Mouse (Mus musculus) cerebellum, adult 18-20 months (tissue): ENCODE data around the gene Ets1.

ENCODE experiments used
- DNase-seq, 2 experiments: peaks; one replicate each; pipeline ENCODE4 v3.0.0; 2021

Gene Ets1

GRCm38 (mm10) chr9:32731787-32732186, 95.8 kb downstream of the Ets1 start:
- DNase-seq, result no peak

DNA sequence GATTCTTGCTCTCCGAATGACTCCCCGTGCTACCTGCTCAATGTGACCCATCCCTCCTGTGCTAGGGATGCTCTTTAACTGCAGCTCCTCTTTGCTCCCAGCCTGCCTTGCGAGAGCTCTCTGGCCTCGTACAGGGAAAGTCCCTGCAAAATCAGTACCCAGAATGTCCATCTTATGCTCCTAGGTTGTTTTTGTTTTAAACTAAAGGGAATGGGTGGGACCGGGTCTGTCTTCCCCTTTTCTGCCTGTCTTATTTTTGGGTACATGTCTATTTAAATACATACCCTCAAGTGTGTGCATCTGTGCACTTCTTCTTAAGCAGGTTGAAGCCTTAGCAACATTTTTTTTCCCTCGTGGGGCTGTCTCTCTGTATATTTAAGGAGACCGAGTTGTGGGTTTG, 99.0 kb downstream of the Ets1 start:
- DNase-seq, result no peak

- no peak for DNase-seq
These were observed 100.0 kb downstream of the Ets1 start for GRCm38 (mm10) chr9:32736051-32736450.

DNA sequence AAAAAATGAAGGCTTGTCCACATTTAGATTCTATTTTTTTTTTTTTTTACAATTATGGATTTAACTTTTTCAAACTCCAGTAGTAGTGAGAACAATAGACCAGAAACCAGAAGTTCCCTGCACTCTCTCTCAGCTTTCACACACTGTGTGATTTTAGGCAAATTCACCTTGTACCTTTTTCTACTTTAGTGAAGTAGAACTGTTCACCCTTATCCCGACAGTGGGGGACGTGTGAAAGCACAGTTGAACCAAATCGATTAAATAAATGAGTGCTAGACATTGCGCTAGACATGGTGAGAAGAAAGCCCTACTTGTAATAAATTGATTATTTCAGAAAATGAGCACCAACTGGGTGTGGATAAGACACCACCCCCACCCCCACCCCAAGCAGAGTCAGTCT, 104.0 kb downstream of the Ets1 start:
- no peak for DNase-seq

DNA sequence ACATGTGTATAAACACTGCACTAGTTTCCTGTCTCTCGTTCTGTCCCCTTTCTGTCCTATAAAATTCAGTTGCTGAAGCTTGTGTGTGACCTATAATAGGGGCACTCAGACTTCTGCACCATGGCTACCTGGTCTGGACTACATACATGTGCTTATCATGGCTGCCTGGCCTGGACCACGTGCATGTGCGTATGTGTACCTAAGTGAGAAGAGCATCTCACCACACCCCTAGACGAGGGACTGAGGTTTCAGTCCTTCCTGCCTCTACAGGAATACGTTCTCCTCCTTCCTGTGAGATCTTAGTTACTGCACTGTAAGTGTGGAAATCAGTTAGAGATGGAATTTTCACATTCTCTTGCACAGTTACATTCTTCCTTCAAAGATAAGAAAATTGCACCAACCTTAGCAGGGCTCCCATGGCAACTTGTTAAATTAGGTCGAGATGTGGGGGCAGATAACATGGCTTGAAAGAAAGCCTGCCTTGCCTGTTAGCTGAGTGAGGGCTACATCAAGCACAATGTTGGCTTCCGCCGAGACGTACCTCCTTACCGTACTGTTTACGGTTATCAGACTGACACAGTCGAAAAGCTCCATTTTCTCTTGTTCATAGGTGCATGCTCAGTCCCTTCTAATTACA, 104.8 kb downstream of the Ets1 start:
- DNase-seq, result no peak

- no peak for DNase-seq
These were observed 105.7 kb downstream of the Ets1 start for GRCm38 (mm10) chr9:32741681-32742080.

- DNase-seq, result no peak
These were observed 107.1 kb downstream of the Ets1 start for GRCm38 (mm10) chr9:32743157-32743556.

DNA sequence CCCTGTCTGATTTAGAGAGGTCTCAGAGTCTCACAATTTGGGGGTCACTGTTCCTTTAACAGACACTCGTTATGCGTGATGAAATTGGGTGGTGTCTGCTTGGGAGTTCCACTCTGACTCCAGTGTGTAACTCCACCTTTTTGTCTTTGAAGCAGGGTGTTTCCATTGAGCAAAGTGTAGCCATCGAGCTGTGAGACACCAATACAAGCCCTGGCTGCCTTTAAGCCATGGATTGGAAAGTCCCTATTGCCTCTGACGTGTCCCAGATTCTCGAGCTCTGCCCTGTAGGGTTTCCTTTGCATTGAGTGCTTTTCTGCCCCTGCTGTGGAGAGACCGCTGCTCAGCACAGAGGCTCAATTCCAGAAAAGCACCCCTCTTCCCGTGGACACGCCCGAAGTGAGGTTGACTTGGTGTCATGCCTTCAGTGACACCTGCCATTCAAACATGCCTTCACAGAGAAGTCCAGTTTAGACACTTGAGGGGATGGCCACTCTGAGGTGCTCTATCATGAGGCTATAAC, 107.7 kb downstream of the Ets1 start:
- no peak for DNase-seq

DNA sequence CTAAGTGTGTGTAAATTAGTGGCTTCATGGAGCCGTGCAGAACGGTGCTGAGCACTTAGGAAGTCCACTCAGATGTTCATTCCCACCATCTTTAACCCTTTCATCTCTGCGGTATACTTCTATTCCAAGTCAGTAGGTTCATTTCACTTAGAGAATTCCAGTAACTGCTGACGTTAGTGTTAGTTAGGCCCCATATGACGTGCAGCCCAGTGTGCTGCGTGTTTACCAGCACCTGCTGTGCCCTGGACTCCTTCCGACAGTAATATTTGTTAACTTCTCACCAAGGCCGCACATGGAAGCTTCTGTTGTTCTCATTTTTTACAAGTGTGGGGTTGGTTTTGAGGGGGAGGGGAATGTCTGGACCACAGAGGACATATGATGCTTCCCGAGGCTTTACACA, 108.3 kb downstream of the Ets1 start:
- DNase-seq, result no peak

DNA sequence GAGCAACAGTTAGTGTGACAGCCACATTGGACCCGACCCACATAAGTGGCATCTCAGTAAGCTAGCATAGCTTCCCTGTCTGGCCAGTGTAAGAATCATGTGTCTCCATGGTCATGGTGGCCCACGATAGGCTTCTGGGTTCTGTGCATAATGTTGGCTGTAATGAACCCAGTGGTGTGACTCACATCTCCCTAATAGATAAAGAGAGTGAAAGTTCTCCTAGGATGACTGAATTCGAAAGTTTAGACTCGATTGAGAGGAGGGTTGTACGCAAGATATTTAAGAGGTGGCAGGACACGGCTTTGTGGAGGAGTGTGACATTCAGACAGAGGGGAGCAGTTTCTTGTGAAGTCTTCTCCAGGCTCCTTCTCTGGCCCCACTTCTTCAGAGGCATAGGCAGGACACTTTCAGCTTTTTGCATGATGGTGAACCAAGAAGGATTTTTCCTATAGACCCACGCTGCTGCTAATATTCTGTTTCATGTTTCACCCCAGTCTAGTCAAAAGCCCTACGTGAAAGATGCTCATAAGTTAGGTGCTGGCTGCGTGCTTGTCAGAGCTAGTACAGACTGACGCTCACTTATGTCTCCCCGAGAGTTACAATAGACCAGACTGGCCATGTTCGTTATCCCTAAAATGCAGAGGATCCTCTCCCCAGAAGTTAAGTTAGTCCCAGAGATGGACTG, 109.2 kb downstream of the Ets1 start:
- no peak for DNase-seq

DNA sequence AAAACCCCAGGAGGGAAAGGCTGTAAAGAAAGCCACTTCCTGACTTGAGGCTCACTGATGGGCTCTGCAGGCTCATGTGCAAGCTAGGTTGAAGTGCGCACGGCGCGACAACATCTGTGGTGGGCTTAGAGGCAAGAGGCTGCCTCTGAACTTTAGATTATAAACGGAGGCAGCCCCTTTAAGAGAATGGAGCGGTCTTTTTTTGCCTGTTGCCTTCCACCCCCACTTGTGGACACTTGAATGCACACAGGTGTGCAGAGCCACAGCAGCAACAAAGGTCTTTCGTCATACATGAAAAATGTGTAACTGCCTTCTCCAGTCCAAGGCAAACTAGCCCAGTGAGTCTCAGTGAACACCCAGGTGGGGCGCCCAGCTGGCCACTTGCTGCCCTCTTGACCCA, 110.0 kb downstream of the Ets1 start:
- DNase-seq, result no peak

DNA sequence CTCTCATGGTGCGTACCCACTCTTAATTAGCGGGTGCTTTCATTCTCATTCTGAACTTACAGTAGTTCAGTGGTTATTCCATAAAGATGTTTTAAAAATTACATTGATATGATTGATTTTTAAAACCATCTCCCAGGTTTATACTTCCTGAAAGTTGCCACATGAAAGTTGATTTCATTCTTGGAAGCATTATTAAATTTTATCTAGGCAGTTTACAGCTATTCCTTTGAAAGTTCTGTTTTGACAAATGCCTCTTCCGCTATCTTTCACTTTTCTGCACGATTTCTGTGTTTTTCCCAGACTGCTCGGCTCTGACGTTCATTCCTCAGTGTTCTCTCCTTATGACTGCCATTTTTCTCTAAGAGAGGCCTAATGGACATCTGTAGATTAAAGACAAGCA, 110.6 kb downstream of the Ets1 start:
- no peak for DNase-seq

- no peak for DNase-seq
These were observed 111.6 kb downstream of the Ets1 start for GRCm38 (mm10) chr9:32747624-32748023.

DNA sequence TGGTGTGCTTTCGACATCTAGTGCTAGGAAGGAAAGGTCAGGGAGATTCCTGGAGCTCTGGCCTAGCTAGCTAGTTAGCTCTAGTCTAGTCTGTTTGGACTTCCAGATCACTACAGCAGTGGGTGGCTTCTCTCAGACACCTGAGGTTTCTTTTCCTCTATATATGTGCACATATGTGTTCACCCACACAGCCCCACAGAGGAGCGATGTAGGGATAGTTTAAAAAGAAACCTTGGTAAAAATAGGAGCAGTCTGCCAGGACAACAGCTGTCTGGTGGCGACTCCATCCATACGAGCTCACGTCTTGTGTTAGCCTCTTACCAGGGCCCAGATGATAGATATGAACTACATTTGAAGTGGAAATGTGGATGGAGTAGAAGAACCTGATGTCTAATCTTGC, 112.5 kb downstream of the Ets1 start:
- no peak for DNase-seq

GRCm38 (mm10) chr9:32749721-32750480, 113.9 kb downstream of the Ets1 start:
- DNase-seq, result no peak

DNA sequence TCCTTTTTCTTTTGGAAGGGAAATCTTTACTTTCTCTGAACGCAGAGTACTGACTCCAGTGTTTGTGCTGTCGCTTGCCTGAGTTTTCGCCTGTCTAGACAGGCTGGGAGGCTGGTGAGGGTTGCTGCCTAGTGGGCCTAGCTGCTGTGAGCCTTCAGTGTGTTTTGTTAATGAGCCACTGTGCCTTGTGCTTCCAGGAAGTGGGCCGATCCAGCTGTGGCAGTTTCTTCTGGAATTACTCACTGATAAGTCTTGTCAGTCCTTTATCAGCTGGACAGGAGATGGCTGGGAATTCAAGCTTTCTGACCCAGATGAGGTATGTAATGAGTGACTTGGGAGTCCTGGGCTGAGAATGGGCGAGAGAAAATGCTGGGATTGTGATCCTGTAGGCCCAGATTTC, 116.6 kb downstream of the Ets1 start:
- DNase-seq, result no peak

GRCm38 (mm10) chr9:32754311-32754710, 118.3 kb downstream of the Ets1 start:
- no peak for DNase-seq

DNA sequence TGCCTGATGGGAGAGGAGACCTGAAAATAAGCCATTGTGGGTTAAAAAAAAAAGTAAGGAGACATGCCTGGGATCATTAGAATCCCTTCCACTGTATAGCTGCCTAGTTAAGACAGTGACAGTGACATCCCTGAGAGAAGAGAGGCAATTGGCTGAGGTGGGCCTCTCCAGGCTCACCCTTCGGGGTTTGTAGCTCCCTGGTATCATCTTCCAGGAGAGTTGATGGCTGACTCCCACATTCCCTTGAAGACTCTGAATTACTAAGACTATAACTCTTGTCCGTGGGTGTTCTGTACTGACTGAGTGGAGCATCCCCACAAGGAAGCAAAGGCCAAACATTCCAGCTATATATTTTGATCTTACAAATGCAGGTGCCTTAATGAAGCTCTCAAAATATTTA, 120.0 kb downstream of the Ets1 start:
- DNase-seq, result no peak

DNA sequence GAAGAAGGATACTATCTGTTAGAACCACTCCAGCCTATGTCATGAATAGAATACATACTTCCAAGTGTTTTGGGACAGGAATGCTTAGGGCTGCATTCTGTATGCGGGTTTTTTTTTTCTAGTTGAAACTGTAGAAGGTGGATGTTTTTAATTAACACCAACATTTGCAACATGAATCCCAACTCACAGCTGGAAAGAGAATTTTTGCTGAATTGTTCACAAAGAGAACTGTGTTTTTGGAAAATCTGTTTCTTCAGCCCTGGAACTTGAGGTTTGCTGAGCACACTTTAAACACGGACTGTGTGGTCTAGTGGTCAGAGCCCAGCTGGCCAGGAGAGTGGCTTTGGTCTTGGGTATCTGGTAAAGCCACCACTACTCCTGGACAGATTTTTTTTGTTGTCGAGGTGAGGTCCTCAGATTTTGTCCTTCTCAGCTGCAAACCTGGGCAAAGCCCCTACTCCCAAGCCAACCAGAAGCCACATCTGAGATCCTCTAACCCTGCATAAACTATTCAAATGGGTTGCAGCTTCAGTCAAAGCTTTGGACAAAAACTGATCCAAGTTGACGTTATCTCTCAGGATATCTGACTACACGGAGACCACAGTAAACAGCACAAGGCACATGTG, 122.4 kb downstream of the Ets1 start:
- DNase-seq, result no peak

GRCm38 (mm10) chr9:32760649-32761157, 124.7 kb downstream of the Ets1 start:
- DNase-seq, result no peak

DNA sequence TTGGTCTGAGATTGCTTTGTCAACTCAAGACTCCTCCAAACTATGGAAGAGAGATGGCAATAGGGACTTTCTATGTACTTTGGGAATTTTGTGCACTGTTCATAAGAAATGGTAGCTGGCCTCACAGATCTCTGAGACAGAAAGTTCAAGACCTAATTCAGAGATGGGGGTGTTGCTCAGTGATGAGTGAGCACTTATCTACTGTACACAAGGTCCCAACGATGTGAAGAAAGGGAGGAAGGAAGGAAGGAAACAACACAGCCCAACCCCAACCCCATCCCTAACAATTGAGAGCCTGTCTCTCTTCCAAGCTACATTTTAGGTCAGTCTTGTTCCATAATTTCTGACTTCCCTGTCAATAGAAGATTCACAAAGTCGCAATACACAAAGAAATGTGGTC, 125.3 kb downstream of the Ets1 start:
- DNase-seq, result no peak

DNA sequence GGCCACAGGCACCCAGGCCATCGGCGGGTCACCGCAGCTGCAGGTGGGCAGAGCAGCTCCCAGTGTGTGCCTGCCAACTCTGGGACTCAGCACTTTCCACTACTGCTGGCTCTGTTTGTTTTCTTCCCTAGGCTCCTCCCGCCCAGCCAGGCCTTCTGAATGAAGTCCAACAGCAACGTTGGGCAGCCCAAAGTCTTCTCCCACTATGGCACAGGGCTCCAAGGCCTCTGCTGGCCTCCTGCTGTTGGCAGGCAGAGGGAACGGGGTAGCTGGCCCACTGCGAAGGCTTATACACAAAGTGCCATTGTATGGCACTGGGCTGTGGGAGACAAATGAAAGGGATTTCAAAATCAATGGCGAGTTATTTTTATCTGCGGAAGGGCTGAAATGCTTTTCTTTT, 128.4 kb downstream of the Ets1 start:
- peak; percentile 3 to 17 for DNase-seq

- no peak for DNase-seq
These were observed 129.1 kb downstream of the Ets1 start for GRCm38 (mm10) chr9:32765123-32765522.
